Mouse (Mus musculus) forebrain, embryonic 11.5 days (tissue): ENCODE data around the gene Phf21b. TPM values are rescaled to one million over a fixed set of nuclear protein-coding genes. Genes with fewer than 3 reads are reported as not detected.
"Not testable (repeated sequence)": the region's sequence is repeated elsewhere in the genome, so short reads cannot be mapped to it uniquely, and the experiment has no call there.

ENCODE experiments used
- ATAC-seq: fragments of 200-750 bp; cut with Nextera tagmentation; replicated peaks from 2 replicates; pipeline ENCODE4 v1.8.0; 2017; ENCODE audit warnings: moderate TSS enrichment; ENCODE audit not compliant: low FRiP score
- DNase-seq: peaks from one replicate; pipeline ENCODE4 v3.0.0-alpha.2; 2017; ENCODE audit warnings: low spot score
- H3K27ac ChIP-seq: fragments of 300-500 bp; sonication (generic); 2 replicates; pipeline ENCODE4 v1.5.1; 2014; ENCODE audit warnings: low read depth, low read length
- H3K27me3 ChIP-seq: fragments of 300-500 bp; sonication (generic); 2 replicates; pipeline ENCODE4 v1.6.1; 2014; ENCODE audit warnings: mild to moderate bottlenecking, low read length, mixed read lengths; ENCODE audit not compliant: control insufficient read depth, insufficient read depth
- H3K36me3 ChIP-seq: fragments of 300-500 bp; sonication (generic); 2 replicates; pipeline ENCODE4 v1.6.1; 2014; ENCODE audit warnings: mild to moderate bottlenecking, low read length, moderate library complexity, mixed read lengths; ENCODE audit not compliant: control insufficient read depth, insufficient read depth
- H3K4me1 ChIP-seq: fragments of 300-500 bp; sonication (generic); replicated peaks from 2 replicates; pipeline ENCODE4 v1.6.1; 2014; ENCODE audit warnings: low read length, mixed read lengths; ENCODE audit not compliant: control insufficient read depth, insufficient read depth
- H3K4me2 ChIP-seq: fragments of 300-500 bp; sonication (generic); 2 replicates; pipeline ENCODE4 v1.6.1; 2014; ENCODE audit warnings: low read depth, mild to moderate bottlenecking, low read length, moderate library complexity, mixed read lengths; ENCODE audit not compliant: severe bottlenecking
- H3K4me3 ChIP-seq: fragments of 300-500 bp; sonication (generic); 2 replicates; pipeline ENCODE4 v1.5.1; 2014; ENCODE audit warnings: low read depth, low read length
- H3K9ac ChIP-seq: fragments of 300-500 bp; sonication (generic); 2 replicates; pipeline ENCODE4 v1.6.1; 2014; ENCODE audit warnings: low read length
- H3K9me3 ChIP-seq: fragments of 300-500 bp; sonication (generic); 2 replicates; pipeline ENCODE4 v1.6.1; 2016; ENCODE audit warnings: low read length, mixed read lengths; ENCODE audit not compliant: control insufficient read depth
- WGBS: fragments of 180-500 bp; shearing (Covaris S2); extraction: QIAGEN DNeasy Blood & Tissue Kit; methylation state at CpG from one replicate; pipeline ENCODE4 v1.1.7; 2014; 5-methylcytosine and 5-hydroxymethylcytosine counted together
- polyA plus RNA-seq: library from polyadenylated mRNA; unstranded; fragments of >200 nt; fragmentation: Nextera tagmentation; extraction: Ambion mirVana; gene quantifications from 2 replicates; pipeline ENCODE4 v1.2.1, GENCODE M21; 2014

Gene Phf21b
- polyA plus RNA-seq, result 26.6 and 32.2 TPM in 2 replicates

- peak within 1 kb of the TSS; percentile 63 for H3K4me3 ChIP-seq
- H3K9ac ChIP-seq, result peak within 1 kb of the TSS; percentile 80
- H3K36me3 ChIP-seq, result no peaks in the 10 kb centered on the region
- peak within 1 kb of the TSS; percentile 78 for H3K4me2 ChIP-seq
- ATAC-seq (peak; percentile 72), DNase-seq (peak; percentile 97)
- no peaks in the 10 kb centered on the region for H3K27me3 ChIP-seq
- peaks cover 9% of the 10 kb centered on the region for H3K4me1 ChIP-seq
- no peaks in the 10 kb centered on the region for H3K9me3 ChIP-seq
- peak within 1 kb of the TSS; percentile 97 for H3K27ac ChIP-seq
- WGBS, result under 1% methylated on average over 74 of the region's 76 CpGs
Measured at GRCm38 (mm10) chr15:84856006-84856995, at the start of gene Phf21b. TSS of gene Phf21b (minus strand) at chr15:84856049.

- Histone ChIP-seq H3K4me2 (no peak overlapping the region), H3K9me3 (no peaks in the 10 kb centered on the region), H3K4me1 (no peaks in the 10 kb centered on the region), H3K9ac (no peak overlapping the region), H3K27me3 (no peaks in the 10 kb centered on the region), H3K4me3 (no peak overlapping the region), H3K36me3 (no peaks in the 10 kb centered on the region), H3K27ac (no peak overlapping the region)
- WGBS, result 70% methylated on average over 7 of the region's 7 CpGs
- no peak for ATAC-seq
- no peak for DNase-seq
Measured at GRCm38 (mm10) chr15:84903843-84904385, 48.1 kb upstream of the Phf21b start.

GRCm38 (mm10) chr15:84898077-84898476, 42.2 kb upstream of the Phf21b start:
- no peaks in the 10 kb centered on the region for H3K27me3 ChIP-seq
- ATAC-seq (no peak), DNase-seq (no peak)
- H3K9ac ChIP-seq, result no peak overlapping the region
- 56% methylated on average over 7 of the region's 7 CpGs for WGBS
- H3K4me2 ChIP-seq, result no peak overlapping the region
- no peaks in the 10 kb centered on the region for H3K9me3 ChIP-seq
- H3K36me3 ChIP-seq, result no peaks in the 10 kb centered on the region
- no peak overlapping the region for H3K4me3 ChIP-seq
- H3K4me1 ChIP-seq, result no peaks in the 10 kb centered on the region
- no peak overlapping the region for H3K27ac ChIP-seq

GRCm38 (mm10) chr15:84896664-84897063, 40.8 kb upstream of the Phf21b start:
- H3K36me3 ChIP-seq, result no peaks in the 10 kb centered on the region
- H3K27me3 ChIP-seq, result no peaks in the 10 kb centered on the region
- no peak overlapping the region for H3K9ac ChIP-seq
- H3K9me3 ChIP-seq, result no peaks in the 10 kb centered on the region
- H3K4me3 ChIP-seq, result no peak overlapping the region
- ATAC-seq, result no peak
- no peak overlapping the region for H3K27ac ChIP-seq
- H3K4me1 ChIP-seq, result no peaks in the 10 kb centered on the region
- no peak for DNase-seq
- no peak overlapping the region for H3K4me2 ChIP-seq
- WGBS, result 88% methylated on average over 1 of the region's 1 CpGs

GRCm38 (mm10) chr15:84896216-84896615, 40.4 kb upstream of the Phf21b start:
- H3K4me1 ChIP-seq, DNase-seq, H3K4me3 ChIP-seq, H3K4me2 ChIP-seq, H3K36me3 ChIP-seq, H3K9me3 ChIP-seq, H3K9ac ChIP-seq, ATAC-seq, H3K27ac ChIP-seq, H3K27me3 ChIP-seq: not testable (repeated sequence)
- WGBS, result 76% methylated on average over 10 of the region's 10 CpGs

- ATAC-seq, result no peak
- WGBS, result 2% methylated on average over 3 of the region's 3 CpGs
Measured at GRCm38 (mm10) chr15:84891658-84892057, 35.8 kb upstream of the Phf21b start.

GRCm38 (mm10) chr15:84891246-84891645, 35.4 kb upstream of the Phf21b start:
- Histone ChIP-seq H3K4me1 (no peaks in the 10 kb centered on the region), H3K27me3 (no peaks in the 10 kb centered on the region), H3K9me3 (no peaks in the 10 kb centered on the region), H3K9ac (no peak overlapping the region), H3K27ac (no peak overlapping the region), H3K36me3 (no peaks in the 10 kb centered on the region), H3K4me3 (no peak overlapping the region), H3K4me2 (no peak overlapping the region)
- no peak for DNase-seq
- WGBS, result 42% methylated on average over 3 of the region's 3 CpGs
- no peak for ATAC-seq

More at GRCm38 (mm10) chr15:84891658-84892057, 35.8 kb upstream of the Phf21b start:
- DNase-seq, result peak; percentile 79
- no peak overlapping the region for H3K9ac ChIP-seq
- no peaks in the 10 kb centered on the region for H3K9me3 ChIP-seq
- no peak overlapping the region for H3K4me3 ChIP-seq
- H3K27me3 ChIP-seq, result no peaks in the 10 kb centered on the region
- no peaks in the 10 kb centered on the region for H3K36me3 ChIP-seq
- no peaks in the 10 kb centered on the region for H3K4me1 ChIP-seq
- H3K4me2 ChIP-seq, result no peak overlapping the region
- H3K27ac ChIP-seq, result no peak overlapping the region

GRCm38 (mm10) chr15:84888066-84888465, 32.2 kb upstream of the Phf21b start:
- WGBS, result 88% methylated on average over 12 of the region's 12 CpGs
- no peak overlapping the region for H3K4me3 ChIP-seq
- H3K9ac ChIP-seq, result no peak overlapping the region
- no peaks in the 10 kb centered on the region for H3K36me3 ChIP-seq
- ATAC-seq (no peak), DNase-seq (no peak)
- no peaks in the 10 kb centered on the region for H3K27me3 ChIP-seq
- no peak overlapping the region for H3K4me2 ChIP-seq
- H3K27ac ChIP-seq, result no peak overlapping the region
- H3K9me3 ChIP-seq, result no peaks in the 10 kb centered on the region
- H3K4me1 ChIP-seq, result no peaks in the 10 kb centered on the region
